Comparison of ENCODE assay signal across 7 mouse cellular contexts in genomic region chr17:33950131-33950625, GRCm38 (mm10). TPM values are rescaled to one million over a fixed set of nuclear protein-coding genes. Genes with fewer than 3 reads are reported as not detected.
DNase-seq lines count a peak whose midpoint lies in the region; ATAC-seq lines count a peak whose summit lies in the region.

No protein-coding gene starts in this region.

- peak overlapping the region; percentile 85 for H3K4me3 ChIP-seq in liver, embryonic 11.5 days (ENCODE audit: low read depth, low read length)
- peak overlapping the region; percentile 53 for H3K4me3 ChIP-seq in embryonic facial prominence, embryonic 15.5 days (replicated peaks)
- peak overlapping the region; percentile 52 for H3K4me3 ChIP-seq in intestine, embryonic 15.5 days (replicated peaks)
- H3K4me3 ChIP-seq in neural tube, embryonic 14.5 days (ENCODE audit: low read depth, low read length) = peak overlapping the region; percentile 49

- DNase-seq in liver, embryonic 11.5 days (ENCODE audit: low spot score) = no peak
- no peak for DNase-seq in liver
- DNase-seq in adrenal gland, postnatal 4 days (ENCODE audit: low spot score in 2 of 2) = no peak

- H3K27ac ChIP-seq in liver, embryonic 11.5 days (ENCODE audit: low read depth, low read length) = peak overlapping the region; percentile 90
- H3K27ac ChIP-seq in embryonic facial prominence, embryonic 15.5 days (replicated peaks) = peak overlapping the region; percentile 96
- H3K27ac ChIP-seq in intestine, embryonic 15.5 days = peak overlapping the region; percentile 96
- H3K27ac ChIP-seq in neural tube, embryonic 14.5 days (ENCODE audit: low read depth, low read length) = peak overlapping the region; percentile 90; the same call in 1 of the 2 replicates

- H3K9ac ChIP-seq in liver, embryonic 11.5 days (ENCODE audit: low read depth, low read length) = peak overlapping the region; percentile 72
- H3K9ac ChIP-seq in embryonic facial prominence, embryonic 15.5 days = peak overlapping the region; percentile 50
- H3K9ac ChIP-seq in intestine, embryonic 15.5 days = peak overlapping the region; percentile 59
- H3K9ac ChIP-seq in neural tube, embryonic 14.5 days (replicated peaks; ENCODE audit: low read depth, low read length) = peak overlapping the region; percentile 72

- no peak for ATAC-seq in liver, embryonic 11.5 days (replicated peaks; ENCODE audit: low FRiP score)
- ATAC-seq in embryonic facial prominence, embryonic 15.5 days (ENCODE audit: insufficient number of reproducible peaks, low FRiP score, low TSS enrichment, low read depth) = no peak
- ATAC-seq in intestine, embryonic 15.5 days = no peak
- no peak for ATAC-seq in neural tube, embryonic 14.5 days (ENCODE audit: low read depth)
- no peak for ATAC-seq in megakaryocyte progenitor cell, adult 5-6 weeks (replicated peaks; ENCODE audit: poor library complexity)

- H3K4me1 ChIP-seq in liver, embryonic 11.5 days (replicated peaks; ENCODE audit: control insufficient read depth, insufficient read depth, low read length) = peaks cover 48% of the 10 kb centered on the region
- H3K4me1 ChIP-seq in embryonic facial prominence, embryonic 15.5 days = peaks cover 59% of the 10 kb centered on the region
- H3K4me1 ChIP-seq in intestine, embryonic 15.5 days (replicated peaks) = peaks cover 52% of the 10 kb centered on the region
- H3K4me1 ChIP-seq in neural tube, embryonic 14.5 days (ENCODE audit: control insufficient read depth, insufficient read depth, low read length) = peaks cover 39% of the 10 kb centered on the region

- no peaks in the 10 kb centered on the region for H3K27me3 ChIP-seq in liver, embryonic 11.5 days (replicated peaks; ENCODE audit: control insufficient read depth, insufficient read depth, low read length)
- no peaks in the 10 kb centered on the region for H3K27me3 ChIP-seq in embryonic facial prominence, embryonic 15.5 days
- no peaks in the 10 kb centered on the region for H3K27me3 ChIP-seq in intestine, embryonic 15.5 days (replicated peaks)
- no peaks in the 10 kb centered on the region for H3K27me3 ChIP-seq in neural tube, embryonic 14.5 days (ENCODE audit: control insufficient read depth, insufficient read depth, low read length)

- no peaks in the 10 kb centered on the region for H3K9me3 ChIP-seq in liver, embryonic 11.5 days (ENCODE audit: control insufficient read depth, low read length)
- H3K9me3 ChIP-seq in embryonic facial prominence, embryonic 15.5 days (replicated peaks) = no peaks in the 10 kb centered on the region
- H3K9me3 ChIP-seq in intestine, embryonic 15.5 days = no peaks in the 10 kb centered on the region
- H3K9me3 ChIP-seq in neural tube, embryonic 14.5 days (ENCODE audit: control insufficient read depth, low read length) = no peaks in the 10 kb centered on the region

- 70% methylated on average over 10 of the region's 10 CpGs for WGBS in liver, embryonic 11.5 days
- 71% methylated on average over 10 of the region's 10 CpGs for WGBS in embryonic facial prominence, embryonic 15.5 days
- 77% methylated on average over 10 of the region's 10 CpGs for WGBS in intestine, embryonic 15.5 days
- WGBS in neural tube, embryonic 14.5 days = 82% methylated on average over 10 of the region's 10 CpGs

- peaks cover 41% of the 10 kb centered on the region for H3K36me3 ChIP-seq in liver, embryonic 11.5 days (ENCODE audit: control insufficient read depth, insufficient read depth, low read length)
- peaks cover 65% of the 10 kb centered on the region for H3K36me3 ChIP-seq in embryonic facial prominence, embryonic 15.5 days
- H3K36me3 ChIP-seq in intestine, embryonic 15.5 days = peaks cover 16% of the 10 kb centered on the region
- peaks cover 22% of the 10 kb centered on the region; the same call in 1 of the 2 replicates for H3K36me3 ChIP-seq in neural tube, embryonic 14.5 days (ENCODE audit: control insufficient read depth, insufficient read depth, low read length)

- H3K4me2 ChIP-seq in liver, embryonic 11.5 days = peak overlapping the region; percentile 100
- H3K4me2 ChIP-seq in embryonic facial prominence, embryonic 15.5 days (replicated peaks) = peak overlapping the region; percentile 94
- H3K4me2 ChIP-seq in intestine, embryonic 15.5 days (replicated peaks) = peak overlapping the region; percentile 91
- peak overlapping the region; percentile 95 for H3K4me2 ChIP-seq in neural tube, embryonic 14.5 days (ENCODE audit: low read depth, low read length)

RNA-seq across cellular contexts. Expression of gene B3galt4, which starts 1.1 kb away (rescaled TPM):
- 2.9 and 3.5 TPM in 2 replicates for polyA plus RNA-seq in liver, embryonic 11.5 days (2014; fragmentation: Nextera tagmentation; extraction: Ambion mirVana)
- 6.0 and 8.5 TPM in 2 replicates for polyA plus RNA-seq in embryonic facial prominence, embryonic 15.5 days (2015; fragmentation: Nextera tagmentation; extraction: Ambion mirVana)
- 9.8 TPM in 2 replicates for polyA plus RNA-seq in intestine, embryonic 15.5 days (2015; fragmentation: Nextera tagmentation; extraction: Ambion mirVana)
- 6.2 and 8.9 TPM in 2 replicates for polyA plus RNA-seq in neural tube, embryonic 14.5 days (2014; fragmentation: Nextera tagmentation; extraction: Ambion mirVana)
- total RNA-seq in adrenal gland, postnatal 4 days (2021) = 1 to 10 TPM; 7.1 to 7.2 TPM
- 1.1 and 2.7 TPM in 2 replicates for total RNA-seq in megakaryocyte progenitor cell, adult 5-6 weeks (2015)
- 5.8 and 7.6 TPM in 2 replicates for total RNA-seq in megakaryocyte progenitor cell, adult 5-6 weeks (2017)

RNA-seq across cellular contexts. Expression of gene Vps52, which starts 5.4 kb away (rescaled TPM):
- polyA plus RNA-seq in liver, embryonic 11.5 days (2014; fragmentation: Nextera tagmentation; extraction: Ambion mirVana) = 47.2 and 49.1 TPM in 2 replicates
- 48.9 and 57.2 TPM in 2 replicates for polyA plus RNA-seq in embryonic facial prominence, embryonic 15.5 days (2015; fragmentation: Nextera tagmentation; extraction: Ambion mirVana)
- polyA plus RNA-seq in intestine, embryonic 15.5 days (2015; fragmentation: Nextera tagmentation; extraction: Ambion mirVana) = 44.0 and 47.4 TPM in 2 replicates
- 57.9 and 59.9 TPM in 2 replicates for polyA plus RNA-seq in neural tube, embryonic 14.5 days (2014; fragmentation: Nextera tagmentation; extraction: Ambion mirVana)
- 10 to 100 TPM; 62.8 to 72.5 TPM for total RNA-seq in adrenal gland, postnatal 4 days (2021)
- 16.6 and 19.1 TPM in 2 replicates for total RNA-seq in megakaryocyte progenitor cell, adult 5-6 weeks (2015)
- total RNA-seq in megakaryocyte progenitor cell, adult 5-6 weeks (2017) = 13.7 and 15.7 TPM in 2 replicates

RNA-seq across cellular contexts. Expression of gene Rps18, which starts 5.6 kb away (rescaled TPM):
- polyA plus RNA-seq in liver, embryonic 11.5 days (2014; fragmentation: Nextera tagmentation; extraction: Ambion mirVana) = 2,164 and 2,343 TPM in 2 replicates
- polyA plus RNA-seq in embryonic facial prominence, embryonic 15.5 days (2015; fragmentation: Nextera tagmentation; extraction: Ambion mirVana) = 1,731 and 1,878 TPM in 2 replicates
- 1,812 and 1,948 TPM in 2 replicates for polyA plus RNA-seq in intestine, embryonic 15.5 days (2015; fragmentation: Nextera tagmentation; extraction: Ambion mirVana)
- polyA plus RNA-seq in neural tube, embryonic 14.5 days (2014; fragmentation: Nextera tagmentation; extraction: Ambion mirVana) = 825 and 874 TPM in 2 replicates
- total RNA-seq in adrenal gland, postnatal 4 days (2021) = 1,000 to 10,000 TPM; 1,180 to 1,281 TPM
- 3,964 and 4,103 TPM in 2 replicates for total RNA-seq in megakaryocyte progenitor cell, adult 5-6 weeks (2015)
- total RNA-seq in megakaryocyte progenitor cell, adult 5-6 weeks (2017) = 1,202 and 1,622 TPM in 2 replicates

RNA-seq across cellular contexts. Expression of gene Wdr46, which starts 9.7 kb away (rescaled TPM):
- 62.6 and 67.0 TPM in 2 replicates for polyA plus RNA-seq in liver, embryonic 11.5 days (2014; fragmentation: Nextera tagmentation; extraction: Ambion mirVana)
- 36.2 and 36.5 TPM in 2 replicates for polyA plus RNA-seq in embryonic facial prominence, embryonic 15.5 days (2015; fragmentation: Nextera tagmentation; extraction: Ambion mirVana)
- polyA plus RNA-seq in intestine, embryonic 15.5 days (2015; fragmentation: Nextera tagmentation; extraction: Ambion mirVana) = 37.1 and 38.5 TPM in 2 replicates
- 18.9 TPM in 2 replicates for polyA plus RNA-seq in neural tube, embryonic 14.5 days (2014; fragmentation: Nextera tagmentation; extraction: Ambion mirVana)
- total RNA-seq in adrenal gland, postnatal 4 days (2021) = 10 to 100 TPM; 35.1 to 35.2 TPM
- 43.7 and 53.1 TPM in 2 replicates for total RNA-seq in megakaryocyte progenitor cell, adult 5-6 weeks (2015)
- total RNA-seq in megakaryocyte progenitor cell, adult 5-6 weeks (2017) = 64.4 and 65.4 TPM in 2 replicates

RNA-seq across cellular contexts. Expression of gene Pfdn6, which starts 10.0 kb away (rescaled TPM):
- polyA plus RNA-seq in liver, embryonic 11.5 days (2014; fragmentation: Nextera tagmentation; extraction: Ambion mirVana) = 266 and 286 TPM in 2 replicates
- polyA plus RNA-seq in embryonic facial prominence, embryonic 15.5 days (2015; fragmentation: Nextera tagmentation; extraction: Ambion mirVana) = 145 and 163 TPM in 2 replicates
- polyA plus RNA-seq in intestine, embryonic 15.5 days (2015; fragmentation: Nextera tagmentation; extraction: Ambion mirVana) = 153 and 159 TPM in 2 replicates
- 168 TPM in 2 replicates for polyA plus RNA-seq in neural tube, embryonic 14.5 days (2014; fragmentation: Nextera tagmentation; extraction: Ambion mirVana)
- total RNA-seq in adrenal gland, postnatal 4 days (2021) = 10 to 100 TPM; 96.5 to 98.1 TPM
- 124 and 132 TPM in 2 replicates for total RNA-seq in megakaryocyte progenitor cell, adult 5-6 weeks (2015)
- 144 and 218 TPM in 2 replicates for total RNA-seq in megakaryocyte progenitor cell, adult 5-6 weeks (2017)
